Mouse (Mus musculus) B cell, adult 67 days (primary cell): ENCODE data around the gene Foxp1. TPM values are rescaled to one million over a fixed set of nuclear protein-coding genes. Genes with fewer than 3 reads are reported as not detected.

Source experiments
- total RNA-seq, 2 experiments: library from RNA; stranded (reverse); gene quantifications; 4 replicates each; pipeline ENCODE4 v1.2.4; 2023

Foxp1 gene
- 1,000 to 10,000 TPM; 1,084 to 1,088 TPM for total RNA-seq

GRCm38 (mm10) chr6:99522359-99523108 lies at the start of gene Foxp1:
Foxp1 (minus strand) TSS chr6:99522721.

Other genes starting within 250 kb of the Foxp1 start
- gene Eif4e3, start 144.1 kb upstream of the Foxp1 start, total RNA-seq, result 1 to 10 TPM; 7.0 to 8.8 TPM
- 100 to 1,000 TPM in 1 of 2 experiments, 10 to 100 TPM in 1; 94.6 to 123 TPM for gene Gm20696, start 144.1 kb upstream of the Foxp1 start, total RNA-seq
- not detected for gene Gpr27, start 170.0 kb upstream of the Foxp1 start, total RNA-seq
- not detected for gene Prok2, start 203.7 kb upstream of the Foxp1 start, total RNA-seq